ENCODE assay signal across 7 mouse cellular contexts in genomic region chr1:171271196-171271595, GRCm38 (mm10). TPM values are rescaled to one million over a fixed set of nuclear protein-coding genes. Genes with fewer than 3 reads are reported as not detected.
DNase-seq lines count a peak whose midpoint lies in the region; ATAC-seq lines count a peak whose summit lies in the region.

No protein-coding gene starts in this region.

- H3K4me1 ChIP-seq in lung, embryonic 15.5 days, result peaks cover 21% of the 10 kb centered on the region
- H3K4me1 ChIP-seq in forebrain, embryonic 12.5 days, result peaks cover 17% of the 10 kb centered on the region
- peaks cover 58% of the 10 kb centered on the region for H3K4me1 ChIP-seq in liver, embryonic 12.5 days
- H3K4me1 ChIP-seq in stomach, embryonic 16.5 days (ENCODE audit: control insufficient read depth, insufficient read depth, low read length), result peaks cover 18% of the 10 kb centered on the region

- ATAC-seq in lung, embryonic 15.5 days (ENCODE audit: borderline replicate concordance, extremely low read depth, low FRiP score, low TSS enrichment), result no peak
- ATAC-seq in forebrain, embryonic 12.5 days (ENCODE audit: low FRiP score), result no peak
- ATAC-seq in liver, embryonic 12.5 days, result 0 out of 2 replicates have a peak, but pooled peaks have one; percentile 6
- no peak for ATAC-seq in stomach, embryonic 16.5 days (ENCODE audit: insufficient read depth, low FRiP score)

- whole genome bisulfite sequencing in lung, embryonic 15.5 days, result 26% methylated on average over 9 of the region's 9 CpGs
- WGBS in forebrain, embryonic 12.5 days, result 59% methylated on average over 9 of the region's 9 CpGs
- whole genome bisulfite sequencing in liver, embryonic 12.5 days (ENCODE audit: insufficient replicate concordance), result 22% methylated on average over 9 of the region's 9 CpGs
- 35% methylated on average over 9 of the region's 9 CpGs for WGBS in stomach, embryonic 16.5 days

- peaks cover 40% of the 10 kb centered on the region for H3K36me3 ChIP-seq in lung, embryonic 15.5 days
- peaks cover 43% of the 10 kb centered on the region for H3K36me3 ChIP-seq in forebrain, embryonic 12.5 days (replicated peaks)
- H3K36me3 ChIP-seq in liver, embryonic 12.5 days, result peaks cover 46% of the 10 kb centered on the region
- H3K36me3 ChIP-seq in stomach, embryonic 16.5 days (ENCODE audit: control insufficient read depth, insufficient read depth, low read length), result peaks cover 16% of the 10 kb centered on the region

- H3K4me2 ChIP-seq in lung, embryonic 15.5 days, result peak overlapping the region; percentile 89
- peak overlapping the region; percentile 98 for H3K4me2 ChIP-seq in forebrain, embryonic 12.5 days
- H3K4me2 ChIP-seq in liver, embryonic 12.5 days, result peak overlapping the region; percentile 95
- peak overlapping the region; percentile 96 for H3K4me2 ChIP-seq in stomach, embryonic 16.5 days (ENCODE audit: low read depth, low read length)

- H3K9ac ChIP-seq in lung, embryonic 15.5 days, result peak overlapping the region; percentile 70
- peak overlapping the region; percentile 84 for H3K9ac ChIP-seq in forebrain, embryonic 12.5 days
- peak overlapping the region; percentile 86 for H3K9ac ChIP-seq in liver, embryonic 12.5 days
- H3K9ac ChIP-seq in stomach, embryonic 16.5 days (ENCODE audit: low read length), result peak overlapping the region; percentile 82

- no peaks in the 10 kb centered on the region for H3K9me3 ChIP-seq in lung, embryonic 15.5 days
- H3K9me3 ChIP-seq in forebrain, embryonic 12.5 days, result no peaks in the 10 kb centered on the region
- H3K9me3 ChIP-seq in liver, embryonic 12.5 days (replicated peaks), result no peaks in the 10 kb centered on the region
- no peaks in the 10 kb centered on the region for H3K9me3 ChIP-seq in stomach, embryonic 16.5 days (replicated peaks; ENCODE audit: control insufficient read depth, low read length)

- peak overlapping the region; percentile 77 for H3K4me3 ChIP-seq in lung, embryonic 15.5 days
- peak overlapping the region; percentile 77 for H3K4me3 ChIP-seq in forebrain, embryonic 12.5 days (replicated peaks)
- H3K4me3 ChIP-seq in liver, embryonic 12.5 days, result peak overlapping the region; percentile 86
- peak overlapping the region; percentile 94 for H3K4me3 ChIP-seq in stomach, embryonic 16.5 days (replicated peaks; ENCODE audit: low read length)

- no peak for DNase-seq in lung, adult 18-20 months
- no peak for DNase-seq in spleen, postnatal 4 days (ENCODE audit: low spot score in 2 of 2)
- no peak for DNase-seq in urinary bladder, postnatal 14 days (ENCODE audit: low spot score)

- peak overlapping the region; percentile 78 for H3K27ac ChIP-seq in lung, embryonic 15.5 days
- no peak overlapping the region for H3K27ac ChIP-seq in forebrain, embryonic 12.5 days
- H3K27ac ChIP-seq in liver, embryonic 12.5 days, result peak overlapping the region; percentile 76
- H3K27ac ChIP-seq in stomach, embryonic 16.5 days (ENCODE audit: low read length), result peak overlapping the region; percentile 91

- no peaks in the 10 kb centered on the region for H3K27me3 ChIP-seq in lung, embryonic 15.5 days
- no peaks in the 10 kb centered on the region for H3K27me3 ChIP-seq in forebrain, embryonic 12.5 days
- H3K27me3 ChIP-seq in liver, embryonic 12.5 days (replicated peaks), result no peaks in the 10 kb centered on the region
- H3K27me3 ChIP-seq in stomach, embryonic 16.5 days (ENCODE audit: control insufficient read depth, insufficient read depth, low read length), result no peaks in the 10 kb centered on the region

RNA-seq across cellular contexts. Expression of gene B4galt3, which starts 1.1 kb away (rescaled TPM):
- 81.2 and 87.2 TPM in 2 replicates for polyA plus RNA-seq in lung, embryonic 15.5 days (2015; fragmentation: Nextera tagmentation; extraction: Ambion mirVana)
- 78.1 and 78.6 TPM in 2 replicates for polyA plus RNA-seq in forebrain, embryonic 12.5 days (2016; fragmentation: Nextera tagmentation; extraction: Ambion mirVana)
- 29.9 and 35.8 TPM in 2 replicates for polyA plus RNA-seq in liver, embryonic 12.5 days (2016; fragmentation: Nextera tagmentation; extraction: Ambion mirVana)
- polyA plus RNA-seq in stomach, embryonic 16.5 days (2015; fragmentation: Nextera tagmentation; extraction: Ambion mirVana), result 70.6 and 71.5 TPM in 2 replicates

RNA-seq across cellular contexts. Expression of gene Ppox, which starts 9.8 kb away (rescaled TPM):
- polyA plus RNA-seq in lung, embryonic 15.5 days (2015; fragmentation: Nextera tagmentation; extraction: Ambion mirVana), result 49.3 and 50.6 TPM in 2 replicates
- polyA plus RNA-seq in forebrain, embryonic 12.5 days (2016; fragmentation: Nextera tagmentation; extraction: Ambion mirVana), result 58.7 and 68.0 TPM in 2 replicates
- polyA plus RNA-seq in liver, embryonic 12.5 days (2016; fragmentation: Nextera tagmentation; extraction: Ambion mirVana), result 199 and 207 TPM in 2 replicates
- 44.6 and 54.5 TPM in 2 replicates for polyA plus RNA-seq in stomach, embryonic 16.5 days (2015; fragmentation: Nextera tagmentation; extraction: Ambion mirVana)

RNA-seq across cellular contexts. Expression of gene Usp21, which starts 16.6 kb away (rescaled TPM):
- 84.4 and 89.7 TPM in 2 replicates for polyA plus RNA-seq in lung, embryonic 15.5 days (2015; fragmentation: Nextera tagmentation; extraction: Ambion mirVana)
- polyA plus RNA-seq in forebrain, embryonic 12.5 days (2016; fragmentation: Nextera tagmentation; extraction: Ambion mirVana), result 119 and 125 TPM in 2 replicates
- polyA plus RNA-seq in liver, embryonic 12.5 days (2016; fragmentation: Nextera tagmentation; extraction: Ambion mirVana), result 36.2 and 38.6 TPM in 2 replicates
- polyA plus RNA-seq in stomach, embryonic 16.5 days (2015; fragmentation: Nextera tagmentation; extraction: Ambion mirVana), result 54.9 and 59.1 TPM in 2 replicates

RNA-seq across cellular contexts. Expression of gene Ndufs2, which starts 20.0 kb away (rescaled TPM):
- polyA plus RNA-seq in lung, embryonic 15.5 days (2015; fragmentation: Nextera tagmentation; extraction: Ambion mirVana), result 241 and 266 TPM in 2 replicates
- 209 and 213 TPM in 2 replicates for polyA plus RNA-seq in forebrain, embryonic 12.5 days (2016; fragmentation: Nextera tagmentation; extraction: Ambion mirVana)
- polyA plus RNA-seq in liver, embryonic 12.5 days (2016; fragmentation: Nextera tagmentation; extraction: Ambion mirVana), result 160 and 167 TPM in 2 replicates
- polyA plus RNA-seq in stomach, embryonic 16.5 days (2015; fragmentation: Nextera tagmentation; extraction: Ambion mirVana), result 259 and 260 TPM in 2 replicates

RNA-seq across cellular contexts. Expression of gene Adamts4, which starts 21.0 kb away (rescaled TPM):
- 7.4 and 9.6 TPM in 2 replicates for polyA plus RNA-seq in lung, embryonic 15.5 days (2015; fragmentation: Nextera tagmentation; extraction: Ambion mirVana)
- polyA plus RNA-seq in forebrain, embryonic 12.5 days (2016; fragmentation: Nextera tagmentation; extraction: Ambion mirVana), result 8.9 TPM in 2 replicates
- 0.61 and 0.72 TPM in 2 replicates for polyA plus RNA-seq in liver, embryonic 12.5 days (2016; fragmentation: Nextera tagmentation; extraction: Ambion mirVana)
- polyA plus RNA-seq in stomach, embryonic 16.5 days (2015; fragmentation: Nextera tagmentation; extraction: Ambion mirVana), result 11.0 and 12.8 TPM in 2 replicates
